Mouse (Mus musculus) naive thymus-derived CD4-positive, alpha-beta T cell, adult 5 months (primary cell): Measurements from ENCODE around the gene Acot10. TPM values are rescaled to one million over a fixed set of nuclear protein-coding genes. Genes with fewer than 3 reads are reported as not detected.

ENCODE experiments used
- polyA plus RNA-seq: library from polyadenylated mRNA; unstranded; fragments of 100-300 nt; shearing (Covaris generic); gene quantifications from one replicate; pipeline ENCODE4 v1.2.1, GENCODE M21; 2017

Gene Acot10
- polyA plus RNA-seq, result not detected

GRCm38 (mm10) chr15:20666650-20667049 lies at the start of gene Acot10:
Gene Acot10, minus strand, starts transcription at chr15:20666750.

Other genes with a start within 250 kb of the Acot10 start
- gene Cdh12, start 217.5 kb downstream of the Acot10 start, polyA plus RNA-seq, result 0.07 TPM